In the genomic region with DNA sequence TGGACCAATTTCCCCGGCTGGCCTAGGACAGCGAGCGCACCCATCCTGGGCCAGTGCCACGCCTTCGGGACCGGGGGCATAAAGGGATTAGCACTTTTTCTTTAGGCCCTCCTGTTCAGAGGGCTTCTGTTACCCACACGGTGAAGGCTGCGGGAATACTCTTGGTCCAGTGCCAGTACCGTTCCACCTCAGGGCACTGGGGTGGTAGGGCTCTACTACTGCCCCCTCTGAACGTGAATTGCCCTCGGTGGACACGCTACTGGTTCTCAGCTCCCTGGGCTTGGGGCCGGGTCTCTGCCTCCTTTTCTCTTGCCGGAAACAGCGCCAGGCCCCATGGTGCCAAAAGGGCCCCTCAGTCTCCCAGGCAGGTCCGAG, we compare ENCODE assay signal across 9 mouse cellular contexts. TPM values are rescaled to one million over a fixed set of nuclear protein-coding genes. Genes with fewer than 3 reads are reported as not detected.
DNase-seq lines count a peak whose midpoint lies in the region; ATAC-seq lines count a peak whose summit lies in the region.
"Had no signal": no experiment of that assay in that cellular context is flagged by ENCODE, and none has a peak within 500 bp of the region (broad histone marks: within the 10 kb centered on the region; RNA-seq: fewer than 3 reads in every experiment).

No protein-coding gene starts in this region.

- peaks cover 58% of the 10 kb centered on the region for H3K4me1 ChIP-seq in lung, embryonic 16.5 days (replicated peaks; ENCODE audit: control insufficient read depth, insufficient read depth, low read length)
- H3K4me1 ChIP-seq in liver, embryonic 11.5 days (replicated peaks; ENCODE audit: control insufficient read depth, insufficient read depth, low read length), result peaks cover 47% of the 10 kb centered on the region
- H3K4me1 ChIP-seq in stomach, embryonic 15.5 days, result peaks cover 61% of the 10 kb centered on the region

- ATAC-seq in lung, embryonic 16.5 days (ENCODE audit: low read depth), result no peak
- no peak for ATAC-seq in liver, embryonic 11.5 days (replicated peaks; ENCODE audit: low FRiP score)
- no peak for ATAC-seq in stomach, embryonic 15.5 days (ENCODE audit: insufficient read depth, low FRiP score, low read depth)

- H3K4me3 ChIP-seq in lung, embryonic 16.5 days (ENCODE audit: low read length), result peak overlapping the region; percentile 27
- H3K4me3 ChIP-seq in liver, embryonic 11.5 days (ENCODE audit: low read depth, low read length), result peak overlapping the region; percentile 7; the same call in 1 of the 2 replicates
- H3K4me3 ChIP-seq in stomach, embryonic 15.5 days (replicated peaks), result peak overlapping the region; percentile 11; the same call in 1 of the 2 replicates
- H3K4me3 ChIP-seq: megakaryocyte, embryonic 14.5 days had no signal

- H3K9ac ChIP-seq in lung, embryonic 16.5 days (ENCODE audit: low read length), result peak overlapping the region; percentile 57
- H3K9ac ChIP-seq in liver, embryonic 11.5 days (ENCODE audit: low read depth, low read length), result no peak overlapping the region
- no peak overlapping the region for H3K9ac ChIP-seq in stomach, embryonic 15.5 days

- H3K27me3 ChIP-seq in lung, embryonic 16.5 days (ENCODE audit: control insufficient read depth, insufficient read depth, low read depth, low read length), result no peaks in the 10 kb centered on the region
- H3K27me3 ChIP-seq in liver, embryonic 11.5 days (replicated peaks; ENCODE audit: control insufficient read depth, insufficient read depth, low read length), result no peaks in the 10 kb centered on the region; the same call in 1 of the 2 replicates
- H3K27me3 ChIP-seq in stomach, embryonic 15.5 days (replicated peaks), result no peaks in the 10 kb centered on the region

- peak overlapping the region; percentile 52 for H3K4me2 ChIP-seq in lung, embryonic 16.5 days (ENCODE audit: low read depth, low read length)
- peak overlapping the region; percentile 49; the same call in 1 of the 2 replicates for H3K4me2 ChIP-seq in liver, embryonic 11.5 days
- peak overlapping the region; percentile 40 for H3K4me2 ChIP-seq in stomach, embryonic 15.5 days

- peak; percentile 10 for DNase-seq in adrenal gland, postnatal 25 days
- no peak for DNase-seq in adrenal gland, adult 2 months
- DNase-seq in lung, postnatal 10 days, result no peak
- DNase-seq in liver, embryonic 11.5 days (ENCODE audit: low spot score), result no peak
- DNase-seq in cerebellum, adult 11-12 months, result no peak
- DNase-seq in cerebellum, postnatal 25 days, result no peak

- peaks cover 36% of the 10 kb centered on the region for H3K36me3 ChIP-seq in lung, embryonic 16.5 days (ENCODE audit: control insufficient read depth, insufficient read depth, low read length)
- peaks cover 47% of the 10 kb centered on the region for H3K36me3 ChIP-seq in liver, embryonic 11.5 days (ENCODE audit: control insufficient read depth, insufficient read depth, low read length)
- H3K36me3 ChIP-seq in stomach, embryonic 15.5 days, result peaks cover 28% of the 10 kb centered on the region

- no peaks in the 10 kb centered on the region for H3K9me3 ChIP-seq in lung, embryonic 16.5 days (ENCODE audit: control insufficient read depth, low read length)
- H3K9me3 ChIP-seq in liver, embryonic 11.5 days (ENCODE audit: control insufficient read depth, low read length), result no peaks in the 10 kb centered on the region
- H3K9me3 ChIP-seq in stomach, embryonic 15.5 days, result no peaks in the 10 kb centered on the region
- H3K9me3 ChIP-seq: megakaryocyte, embryonic 14.5 days had no signal

- H3K27ac ChIP-seq in lung, embryonic 16.5 days (ENCODE audit: low read length), result peak overlapping the region; percentile 53; the same call in 1 of the 2 replicates
- H3K27ac ChIP-seq in liver, embryonic 11.5 days (ENCODE audit: low read depth, low read length), result no peak overlapping the region
- H3K27ac ChIP-seq in stomach, embryonic 15.5 days, result no peak overlapping the region

- WGBS in lung, embryonic 16.5 days, result 30% methylated on average over 16 of the region's 16 CpGs
- WGBS in liver, embryonic 11.5 days, result 59% methylated on average over 16 of the region's 16 CpGs
- 37% methylated on average over 16 of the region's 16 CpGs for WGBS in stomach, embryonic 15.5 days

RNA-seq across cellular contexts. Expression of a gene that starts 6.2 kb away (rescaled TPM):
- total RNA-seq in adrenal gland, postnatal 25 days (2021), result 30.7 and 33.6 TPM in 2 replicates
- 10 to 100 TPM; 18.4 to 26.0 TPM for total RNA-seq in adrenal gland, adult 2 months (2021)
- 46.5 and 52.4 TPM in 2 replicates for polyA plus RNA-seq in adrenal gland, adult 2 months (2012; rRNA removed)
- 5.0 TPM in 2 replicates for polyA plus RNA-seq in lung, embryonic 16.5 days (2015; fragmentation: Nextera tagmentation; extraction: Ambion mirVana)
- 3.5 and 4.8 TPM in 2 replicates for polyA plus RNA-seq in liver, embryonic 11.5 days (2014; fragmentation: Nextera tagmentation; extraction: Ambion mirVana)
- polyA plus RNA-seq in stomach, embryonic 15.5 days (2015; fragmentation: Nextera tagmentation; extraction: Ambion mirVana), result 6.5 and 7.5 TPM in 2 replicates

RNA-seq across cellular contexts. Expression of a gene that starts 40.8 kb away (rescaled TPM):
- total RNA-seq in adrenal gland, postnatal 25 days (2021), result 20.9 and 21.1 TPM in 2 replicates
- 10 to 100 TPM; 17.5 to 25.5 TPM for total RNA-seq in adrenal gland, adult 2 months (2021)
- polyA plus RNA-seq in adrenal gland, adult 2 months (2012; rRNA removed), result 18.3 and 18.8 TPM in 2 replicates
- 24.8 and 25.7 TPM in 2 replicates for polyA plus RNA-seq in lung, embryonic 16.5 days (2015; fragmentation: Nextera tagmentation; extraction: Ambion mirVana)
- 16.2 and 16.7 TPM in 2 replicates for polyA plus RNA-seq in liver, embryonic 11.5 days (2014; fragmentation: Nextera tagmentation; extraction: Ambion mirVana)
- polyA plus RNA-seq in stomach, embryonic 15.5 days (2015; fragmentation: Nextera tagmentation; extraction: Ambion mirVana), result 22.5 and 22.8 TPM in 2 replicates

RNA-seq across cellular contexts. Expression of a gene that starts 59.4 kb away (rescaled TPM):
- 131 TPM in 2 replicates for total RNA-seq in adrenal gland, postnatal 25 days (2021)
- total RNA-seq in adrenal gland, adult 2 months (2021), result 100 to 1,000 TPM; 133 to 151 TPM
- polyA plus RNA-seq in adrenal gland, adult 2 months (2012; rRNA removed), result 115 and 137 TPM in 2 replicates
- 123 and 126 TPM in 2 replicates for polyA plus RNA-seq in lung, embryonic 16.5 days (2015; fragmentation: Nextera tagmentation; extraction: Ambion mirVana)
- 77.3 and 78.3 TPM in 2 replicates for polyA plus RNA-seq in liver, embryonic 11.5 days (2014; fragmentation: Nextera tagmentation; extraction: Ambion mirVana)
- polyA plus RNA-seq in stomach, embryonic 15.5 days (2015; fragmentation: Nextera tagmentation; extraction: Ambion mirVana), result 140 and 149 TPM in 2 replicates
